Mouse (Mus musculus): ENCODE results near the gene Olfr1199. TPM values are rescaled to one million over a fixed set of nuclear protein-coding genes. Genes with fewer than 3 reads are reported as not detected.

The Olfr1199 gene
- not detected in 2 replicates for polyA plus RNA-seq (2015; fragmentation: Nextera tagmentation; extraction: Ambion mirVana)

DNA sequence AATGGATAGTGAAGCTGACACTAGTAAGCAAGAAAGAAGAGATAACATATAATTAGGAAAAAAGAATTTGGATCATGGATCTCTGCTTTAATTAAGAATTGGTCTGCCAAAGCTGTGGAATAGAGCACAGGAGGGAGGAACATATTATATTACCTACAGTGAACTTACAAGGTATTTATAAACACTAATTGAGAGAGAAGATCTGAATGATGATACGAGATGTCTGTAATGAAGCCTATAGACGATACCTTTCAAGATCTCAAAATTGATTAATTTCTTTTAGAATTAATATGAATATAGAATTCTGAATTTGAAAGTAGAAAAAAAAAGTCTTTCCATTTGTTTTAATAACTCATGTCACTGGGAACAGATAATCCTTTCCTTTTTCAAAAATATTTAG, at the start of gene Olfr1199:
Olfr1199 (minus strand) TSS at position 101 of the 400 bp plus-strand sequence.
- no peak for ATAC-seq
- no peaks in the 10 kb centered on the region for H3K4me1 ChIP-seq (ENCODE audit: control insufficient read depth, insufficient read depth, low read length)
- 92% methylated on average over 2 of the region's 2 CpGs for WGBS
- no peak within 1 kb of the TSS for H3K27ac ChIP-seq (ENCODE audit: low read length)
- no peak within 1 kb of the TSS for H3K4me2 ChIP-seq (ENCODE audit: low read depth, low read length)
- H3K36me3 ChIP-seq (ENCODE audit: control insufficient read depth, insufficient read depth, low read length) = no peaks in the 10 kb centered on the region
- H3K9me3 ChIP-seq (ENCODE audit: control insufficient read depth, low read length) = no peaks in the 10 kb centered on the region
- no peak within 1 kb of the TSS for H3K4me3 ChIP-seq (ENCODE audit: low read length)
- no peak within 1 kb of the TSS for H3K9ac ChIP-seq (ENCODE audit: low read depth, low read length)
- H3K27me3 ChIP-seq (replicated peaks; ENCODE audit: control insufficient read depth, insufficient read depth, low read length) = no peaks in the 10 kb centered on the region

DNA sequence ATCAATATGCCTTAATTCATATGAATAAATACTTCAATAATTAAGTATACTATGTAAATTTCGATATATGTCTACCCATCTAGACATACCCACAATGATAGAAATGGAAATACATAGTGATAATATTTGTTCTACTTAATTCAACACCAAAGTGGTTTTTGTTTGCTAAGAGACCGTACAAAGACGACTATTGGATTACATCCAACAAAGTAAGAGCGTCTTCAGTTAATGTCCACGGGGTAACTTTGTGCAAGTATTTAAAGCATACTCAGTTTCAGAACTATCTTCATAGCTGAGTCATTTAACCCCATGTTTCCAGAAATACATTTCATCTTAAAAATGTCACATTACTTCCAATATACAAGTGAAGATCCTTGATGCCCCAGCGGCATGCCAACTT, 32.5 kb upstream of the Olfr1199 start, which contains the start of gene Olfr1201:
Olfr1201 (plus strand) TSS at position 301 of the 400 bp plus-strand sequence.
- Histone ChIP-seq H3K4me3 (ENCODE audit: low read length) (no peak within 1 kb of the TSS), H3K4me2 (ENCODE audit: low read depth, low read length) (no peak within 1 kb of the TSS), H3K36me3 (ENCODE audit: control insufficient read depth, insufficient read depth, low read length) (no peaks in the 10 kb centered on the region), H3K9me3 (ENCODE audit: control insufficient read depth, low read length) (no peaks in the 10 kb centered on the region), H3K4me1 (ENCODE audit: control insufficient read depth, insufficient read depth, low read length) (no peaks in the 10 kb centered on the region), H3K27me3 (replicated peaks; ENCODE audit: control insufficient read depth, insufficient read depth, low read length) (no peaks in the 10 kb centered on the region), H3K9ac (ENCODE audit: low read depth, low read length) (no peak within 1 kb of the TSS), H3K27ac (ENCODE audit: low read length) (no peak within 1 kb of the TSS)
- ATAC-seq = no peak
- WGBS = 74% methylated on average over 6 of the region's 6 CpGs

DNA sequence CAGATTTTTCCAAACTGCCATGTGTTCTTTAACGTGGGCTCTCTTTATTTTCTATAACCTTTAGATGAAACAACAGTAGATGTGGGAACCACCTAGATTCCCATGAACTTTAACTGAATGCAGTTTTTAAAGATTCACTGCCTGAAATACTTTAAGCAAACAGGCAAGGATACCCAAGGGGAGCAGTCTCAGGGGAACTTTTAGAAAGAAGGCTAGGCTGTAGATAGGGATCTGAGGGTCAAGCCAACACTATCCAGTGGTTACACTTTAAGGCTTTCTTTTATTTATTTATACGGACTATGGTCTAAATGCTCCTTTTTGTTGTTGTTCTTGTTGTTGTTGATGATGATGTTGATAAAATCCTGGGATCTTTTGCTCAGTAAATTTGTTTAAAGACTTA, 10.1 kb upstream of the Olfr1199 start, which contains the start of gene Olfr1200:
Olfr1200 (minus strand) TSS at position 101 of the 400 bp plus-strand sequence.
- H3K9me3 ChIP-seq (ENCODE audit: control insufficient read depth, low read length) = no peaks in the 10 kb centered on the region
- no peaks in the 10 kb centered on the region for H3K4me1 ChIP-seq (ENCODE audit: control insufficient read depth, insufficient read depth, low read length)
- no peak within 1 kb of the TSS for H3K4me3 ChIP-seq (ENCODE audit: low read length)
- ATAC-seq = no peak
- WGBS = 80% methylated on average over 2 of the region's 2 CpGs
- H3K9ac ChIP-seq (ENCODE audit: low read depth, low read length) = no peak within 1 kb of the TSS
- no peak within 1 kb of the TSS for H3K4me2 ChIP-seq (ENCODE audit: low read depth, low read length)
- H3K27ac ChIP-seq (ENCODE audit: low read length) = no peak within 1 kb of the TSS
- no peaks in the 10 kb centered on the region for H3K36me3 ChIP-seq (ENCODE audit: control insufficient read depth, insufficient read depth, low read length)
- no peaks in the 10 kb centered on the region for H3K27me3 ChIP-seq (replicated peaks; ENCODE audit: control insufficient read depth, insufficient read depth, low read length)

DNA sequence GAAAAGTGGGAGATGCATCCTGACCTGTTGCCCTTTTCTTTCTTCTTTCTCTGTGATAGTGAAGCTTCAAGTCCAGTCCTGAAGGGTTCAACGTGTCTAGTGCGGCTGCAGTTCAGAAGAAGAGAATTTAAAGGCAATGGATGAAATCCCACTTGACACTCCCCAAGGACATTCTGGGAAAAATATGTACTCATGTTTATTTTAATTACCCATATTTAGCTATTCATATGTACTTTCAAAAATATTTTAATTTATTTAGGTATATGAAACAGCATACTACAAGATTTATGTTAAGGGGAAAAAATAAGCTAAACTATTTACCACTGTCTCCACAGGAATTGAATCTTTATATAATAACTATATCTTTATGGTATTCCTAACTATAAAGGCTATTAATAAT, 9.0 kb downstream of the Olfr1199 start, which contains the start of gene Olfr1198:
Olfr1198 (minus strand) TSS at position 101 of the 400 bp plus-strand sequence.
- no peak within 1 kb of the TSS for H3K4me2 ChIP-seq (ENCODE audit: low read depth, low read length)
- H3K9me3 ChIP-seq (ENCODE audit: control insufficient read depth, low read length) = no peaks in the 10 kb centered on the region
- WGBS = 88% methylated on average over 2 of the region's 2 CpGs
- H3K9ac ChIP-seq (ENCODE audit: low read depth, low read length) = no peak within 1 kb of the TSS
- H3K36me3 ChIP-seq (ENCODE audit: control insufficient read depth, insufficient read depth, low read length) = no peaks in the 10 kb centered on the region
- H3K4me3 ChIP-seq (ENCODE audit: low read length) = no peak within 1 kb of the TSS
- H3K27me3 ChIP-seq (replicated peaks; ENCODE audit: control insufficient read depth, insufficient read depth, low read length) = no peaks in the 10 kb centered on the region
- H3K27ac ChIP-seq (ENCODE audit: low read length) = no peak within 1 kb of the TSS
- ATAC-seq = no peak
- H3K4me1 ChIP-seq (ENCODE audit: control insufficient read depth, insufficient read depth, low read length) = no peaks in the 10 kb centered on the region

DNA sequence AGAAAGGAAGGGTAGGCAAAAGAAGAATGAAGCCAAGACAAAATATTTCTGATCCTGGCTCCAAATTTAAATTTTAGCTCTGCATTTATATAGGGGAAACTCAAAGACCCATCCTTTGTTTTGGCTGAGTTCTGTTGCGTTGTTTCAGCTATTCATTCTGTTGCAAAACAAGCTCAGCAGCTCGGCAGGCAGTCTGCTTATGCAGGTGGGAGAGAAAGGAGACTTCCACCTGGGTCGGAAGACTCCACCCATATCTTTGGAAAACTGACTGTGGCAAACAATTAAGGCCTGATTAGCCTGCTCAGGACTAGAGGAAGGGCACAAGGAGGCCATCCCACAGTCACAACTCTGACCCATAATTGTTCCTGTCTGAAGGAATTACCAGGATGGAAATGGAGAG, 16.9 kb downstream of the Olfr1199 start:
- H3K27me3 ChIP-seq (replicated peaks; ENCODE audit: control insufficient read depth, insufficient read depth, low read length) = no peaks in the 10 kb centered on the region
- no peak for ATAC-seq
- H3K27ac ChIP-seq (ENCODE audit: low read length) = no peak overlapping the region
- H3K4me1 ChIP-seq (ENCODE audit: control insufficient read depth, insufficient read depth, low read length) = no peaks in the 10 kb centered on the region
- H3K36me3 ChIP-seq (ENCODE audit: control insufficient read depth, insufficient read depth, low read length) = no peaks in the 10 kb centered on the region
- WGBS = 73% methylated on average over 3 of the region's 3 CpGs
- no peak overlapping the region for H3K4me2 ChIP-seq (ENCODE audit: low read depth, low read length)
- H3K4me3 ChIP-seq (ENCODE audit: low read length) = no peak overlapping the region
- H3K9me3 ChIP-seq (ENCODE audit: control insufficient read depth, low read length) = no peaks in the 10 kb centered on the region
- no peak overlapping the region for H3K9ac ChIP-seq (ENCODE audit: low read depth, low read length)

DNA sequence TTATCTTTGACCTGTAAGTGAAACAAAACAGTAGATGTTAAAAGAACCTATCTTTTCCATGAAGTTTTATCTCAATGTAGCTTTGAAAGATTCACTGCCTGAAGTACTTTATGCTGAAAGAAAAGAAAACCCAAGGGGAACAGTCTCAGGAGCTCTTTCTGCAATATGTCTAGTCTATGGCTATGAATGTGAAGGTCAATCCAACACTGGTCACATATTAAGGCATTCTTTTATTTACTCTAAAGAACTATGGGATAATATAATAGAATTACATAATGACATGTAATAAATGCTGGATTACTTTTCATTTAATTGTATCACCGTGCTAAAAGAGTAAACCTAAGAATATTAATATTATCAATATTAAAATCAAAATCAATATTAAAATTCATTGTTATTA, 28.0 kb downstream of the Olfr1199 start, which contains the start of gene Olfr1197:
Olfr1197 (minus strand) TSS at position 101 of the 400 bp plus-strand sequence.
- H3K36me3 ChIP-seq (ENCODE audit: control insufficient read depth, insufficient read depth, low read length) = no peaks in the 10 kb centered on the region
- no peaks in the 10 kb centered on the region for H3K27me3 ChIP-seq (replicated peaks; ENCODE audit: control insufficient read depth, insufficient read depth, low read length)
- H3K9me3 ChIP-seq (ENCODE audit: control insufficient read depth, low read length) = no peaks in the 10 kb centered on the region
- H3K9ac ChIP-seq (ENCODE audit: low read depth, low read length) = no peak within 1 kb of the TSS
- no peak within 1 kb of the TSS for H3K4me2 ChIP-seq (ENCODE audit: low read depth, low read length)
- no peaks in the 10 kb centered on the region for H3K4me1 ChIP-seq (ENCODE audit: control insufficient read depth, insufficient read depth, low read length)
- H3K27ac ChIP-seq (ENCODE audit: low read length) = no peak within 1 kb of the TSS
- WGBS = 83% methylated on average over 1 of the region's 1 CpGs
- ATAC-seq = no peak
- H3K4me3 ChIP-seq (ENCODE audit: low read length) = no peak within 1 kb of the TSS

DNA sequence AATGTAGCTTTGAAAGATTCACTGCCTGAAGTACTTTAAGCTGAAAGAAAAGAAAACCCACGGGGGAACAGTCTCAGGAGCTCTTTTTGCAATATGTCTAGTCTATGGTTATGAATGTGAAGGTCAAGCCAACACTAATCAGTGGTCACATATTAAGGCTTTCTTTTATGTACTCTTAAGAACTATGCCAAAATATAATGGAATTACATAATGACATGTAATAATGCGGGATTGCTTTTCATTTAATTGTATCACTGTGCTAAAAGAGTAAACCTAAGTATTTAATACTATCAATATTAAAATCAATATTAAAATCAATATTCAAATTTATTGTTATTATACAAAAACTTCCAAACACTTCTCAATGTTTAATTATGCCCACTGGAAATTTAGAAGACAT, 55.8 kb downstream of the Olfr1199 start, which contains the start of gene Olfr1196:
Olfr1196 (minus strand) TSS at position 101 of the 400 bp plus-strand sequence.
- WGBS = 83% methylated on average over 2 of the region's 2 CpGs

More for the DNA sequence above, 55.8 kb downstream of the Olfr1199 start, which contains the start of gene Olfr1196:
- Histone ChIP-seq H3K9ac (ENCODE audit: low read depth, low read length) (no peak within 1 kb of the TSS), H3K36me3 (ENCODE audit: control insufficient read depth, insufficient read depth, low read length) (no peaks in the 10 kb centered on the region), H3K27me3 (replicated peaks; ENCODE audit: control insufficient read depth, insufficient read depth, low read length) (no peaks in the 10 kb centered on the region), H3K4me1 (ENCODE audit: control insufficient read depth, insufficient read depth, low read length) (no peaks in the 10 kb centered on the region), H3K4me3 (ENCODE audit: low read length) (no peak within 1 kb of the TSS), H3K4me2 (ENCODE audit: low read depth, low read length) (no peak within 1 kb of the TSS), H3K9me3 (ENCODE audit: control insufficient read depth, low read length) (no peaks in the 10 kb centered on the region), H3K27ac (ENCODE audit: low read length) (no peak within 1 kb of the TSS)
- no peak for ATAC-seq

Other genes starting within 250 kb of the Olfr1199 start
- gene Olfr1186, start 241.9 kb downstream of the Olfr1199 start, polyA plus RNA-seq (2015; fragmentation: Nextera tagmentation; extraction: Ambion mirVana) = not detected in 2 replicates
- gene Olfr1188, start 203.5 kb downstream of the Olfr1199 start, polyA plus RNA-seq (2015; fragmentation: Nextera tagmentation; extraction: Ambion mirVana) = not detected in 2 replicates
- not detected in 2 replicates for gene Olfr1189, start 174.0 kb downstream of the Olfr1199 start, polyA plus RNA-seq (2015; fragmentation: Nextera tagmentation; extraction: Ambion mirVana)
- gene Olfr1191-ps1, start 119.9 kb downstream of the Olfr1199 start, polyA plus RNA-seq (2015; fragmentation: Nextera tagmentation; extraction: Ambion mirVana) = not detected in 2 replicates
- gene Olfr1192-ps1, start 112.0 kb downstream of the Olfr1199 start, polyA plus RNA-seq (2015; fragmentation: Nextera tagmentation; extraction: Ambion mirVana) = not detected in 2 replicates
- gene Olfr1193, start 84.8 kb downstream of the Olfr1199 start, polyA plus RNA-seq (2015; fragmentation: Nextera tagmentation; extraction: Ambion mirVana) = not detected in 2 replicates
- gene Olfr1195, start 71.3 kb downstream of the Olfr1199 start, polyA plus RNA-seq (2015; fragmentation: Nextera tagmentation; extraction: Ambion mirVana) = not detected in 2 replicates
- gene Olfr1196, start 55.9 kb downstream of the Olfr1199 start, polyA plus RNA-seq (2015; fragmentation: Nextera tagmentation; extraction: Ambion mirVana) = not detected in 2 replicates
- gene Olfr1197, start 28.1 kb downstream of the Olfr1199 start, polyA plus RNA-seq (2015; fragmentation: Nextera tagmentation; extraction: Ambion mirVana) = not detected in 2 replicates
- not detected in 2 replicates for gene Olfr1198, start 9.1 kb downstream of the Olfr1199 start, polyA plus RNA-seq (2015; fragmentation: Nextera tagmentation; extraction: Ambion mirVana)
- gene Olfr1200, start 10.0 kb upstream of the Olfr1199 start, polyA plus RNA-seq (2015; fragmentation: Nextera tagmentation; extraction: Ambion mirVana) = not detected in 2 replicates
- not detected in 2 replicates for gene Olfr1201, start 32.6 kb upstream of the Olfr1199 start, polyA plus RNA-seq (2015; fragmentation: Nextera tagmentation; extraction: Ambion mirVana)
- gene Olfr1202, start 54.0 kb upstream of the Olfr1199 start, polyA plus RNA-seq (2015; fragmentation: Nextera tagmentation; extraction: Ambion mirVana) = not detected in 2 replicates
- gene Olfr1205, start 69.3 kb upstream of the Olfr1199 start, polyA plus RNA-seq (2015; fragmentation: Nextera tagmentation; extraction: Ambion mirVana) = not detected in 2 replicates
- not detected in 2 replicates for gene Olfr1204, start 88.8 kb upstream of the Olfr1199 start, polyA plus RNA-seq (2015; fragmentation: Nextera tagmentation; extraction: Ambion mirVana)
- not detected in 2 replicates for gene Olfr1206, start 102.8 kb upstream of the Olfr1199 start, polyA plus RNA-seq (2015; fragmentation: Nextera tagmentation; extraction: Ambion mirVana)
- not detected in 2 replicates for gene Olfr1208, start 141.8 kb upstream of the Olfr1199 start, polyA plus RNA-seq (2015; fragmentation: Nextera tagmentation; extraction: Ambion mirVana)
- gene Olfr1209, start 154.7 kb upstream of the Olfr1199 start, polyA plus RNA-seq (2015; fragmentation: Nextera tagmentation; extraction: Ambion mirVana) = not detected in 2 replicates
- gene Olfr1211, start 177.6 kb upstream of the Olfr1199 start, polyA plus RNA-seq (2015; fragmentation: Nextera tagmentation; extraction: Ambion mirVana) = not detected in 2 replicates
- gene Olfr1212, start 193.5 kb upstream of the Olfr1199 start, polyA plus RNA-seq (2015; fragmentation: Nextera tagmentation; extraction: Ambion mirVana) = not detected in 2 replicates
- gene Gm13762, start 219.8 kb upstream of the Olfr1199 start, polyA plus RNA-seq (2015; fragmentation: Nextera tagmentation; extraction: Ambion mirVana) = not detected in 2 replicates
- gene Olfr1214, start 232.2 kb upstream of the Olfr1199 start, polyA plus RNA-seq (2015; fragmentation: Nextera tagmentation; extraction: Ambion mirVana) = not detected in 2 replicates
- not detected in 2 replicates for gene Olfr1215, start 246.5 kb upstream of the Olfr1199 start, polyA plus RNA-seq (2015; fragmentation: Nextera tagmentation; extraction: Ambion mirVana)